Mouse (Mus musculus): ENCODE data around the gene Ccdc88a.

- TF ChIP-seq JUND (IDR thresholded peaks at IDR 0.05; ENCODE audit: low read depth, low read length) (no peak), EP300 (IDR thresholded peaks at IDR 0.05; ENCODE audit: low read depth in 1 of 2, low read length in 2 of 2) (no peak), POLR2A (IDR thresholded peaks at IDR 0.05; ENCODE audit: control insufficient read depth in 1 of 2, insufficient read depth in 1 of 2, low read depth in 1 of 2, low read length in 2 of 2, poor library complexity in 1 of 2) (no peak), CTCF (IDR thresholded peaks at IDR 0.05 in 2 of 3, conservative IDR thresholded peaks at IDR 0.05 in 1 of 3; ENCODE audit: control insufficient read depth in 1 of 3, insufficient read depth in 1 of 3, low read depth in 2 of 3, low read length in 3 of 3, poor library complexity in 1 of 3, severe bottlenecking in 1 of 3) (no peak), POLR2AphosphoS2 (IDR thresholded peaks at IDR 0.05; ENCODE audit: low read length) (no peak)
These were observed 16.5 kb downstream of the Ccdc88a start for GRCm38 (mm10) chr11:29389913-29390312.

Data from MEL (cell line).